ENCODE assay signal across 27 mouse cellular contexts in the genomic region with DNA sequence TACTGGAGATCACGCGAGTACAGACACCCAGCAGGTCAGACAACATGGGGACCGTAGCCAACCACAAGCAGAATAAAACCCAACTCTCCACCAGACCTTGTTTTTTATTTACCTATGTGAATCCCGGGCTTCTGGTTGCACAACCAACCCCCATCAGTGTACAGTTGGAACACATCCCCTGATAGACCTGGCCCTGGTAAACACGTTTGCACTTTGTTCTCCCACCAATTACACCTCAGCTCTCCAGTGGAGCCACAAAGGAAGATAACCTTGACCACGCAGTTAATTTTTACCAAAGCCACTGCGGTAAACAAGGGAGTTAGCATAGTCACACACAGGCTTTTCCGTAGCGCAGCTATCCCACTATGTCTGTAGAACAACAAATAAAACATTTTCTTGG.
A peak's percentile ranks its signal among the peaks of the same experiment; 100 is the strongest.
DNase-seq lines count a peak whose midpoint lies in the region; ATAC-seq and TF ChIP-seq lines count a peak whose summit lies in the region.
"Had no signal": no experiment of that assay in that cellular context is flagged by ENCODE, and none has a peak within 500 bp of the region (broad histone marks: within the 10 kb centered on the region; RNA-seq: fewer than 3 reads in every experiment).

No protein-coding gene starts in this region.

- no peak overlapping the region for H3K27ac ChIP-seq in intestine, embryonic 16.5 days (ENCODE audit: low read length)
- H3K27ac ChIP-seq in liver, embryonic 14.5 days = no peak overlapping the region
- no peak overlapping the region for H3K27ac ChIP-seq in left cerebral cortex, adult 2 months
- H3K27ac ChIP-seq: embryonic facial prominence, embryonic 13.5 days; forebrain, embryonic 12.5 days; heart, embryonic 15.5 days; hindbrain, postnatal 0 days; limb, embryonic 10.5 days; midbrain, embryonic 12.5 days; neural tube, embryonic 12.5 days had no signal

- DNase-seq in kidney, adult 11 months = peak; percentile 54
- no peak for DNase-seq in kidney, postnatal 10 days
- peak; percentile 34 to 76 for DNase-seq in kidney, postnatal 36 days
- DNase-seq in liver, embryonic 14.5 days (ENCODE audit: low read depth in 3 of 3, low spot score in 3 of 3) = peak; percentile 10 to 43 (median 31)
- no peak for DNase-seq in heart, postnatal 10 days
- DNase-seq in left cerebral cortex, adult 2 months (ENCODE audit: extremely low spot score in 1 of 2, low spot score in 2 of 2) = no peak
- DNase-seq: adrenal gland, postnatal 25 days; cerebellum, adult 8-10 months; cerebellum, postnatal 36 days; embryo, embryonic 11 days; gastrocnemius, postnatal 36 days; heart, postnatal 4 days; lung, adult 18-20 months; lung, postnatal 14 days; retina, postnatal 1 day; right cerebral cortex, postnatal 25 days; spleen, adult 18-20 months; thymus, postnatal 36 days had no signal

- H3K4me2 ChIP-seq in intestine, embryonic 16.5 days (ENCODE audit: low read depth, low read length) = 0 out of 2 replicates have a peak overlapping the region, but pooled peaks have one; percentile 16
- H3K4me2 ChIP-seq in liver, embryonic 14.5 days (ENCODE audit: low read depth) = no peak overlapping the region
- H3K4me2 ChIP-seq: embryonic facial prominence, embryonic 13.5 days; forebrain, embryonic 12.5 days; heart, embryonic 15.5 days; midbrain, embryonic 12.5 days; neural tube, embryonic 12.5 days had no signal

- no peak overlapping the region for H3K9ac ChIP-seq in intestine, embryonic 16.5 days (ENCODE audit: low read depth, low read length)
- H3K9ac ChIP-seq in liver, embryonic 14.5 days (replicated peaks) = no peak overlapping the region
- H3K9ac ChIP-seq: embryonic facial prominence, embryonic 13.5 days; forebrain, embryonic 12.5 days; heart, embryonic 15.5 days; midbrain, embryonic 12.5 days; neural tube, embryonic 12.5 days had no signal

- ATAC-seq in intestine, embryonic 16.5 days = peak; percentile 57
- peak; percentile 74 for ATAC-seq in liver, embryonic 14.5 days (ENCODE audit: insufficient read depth)
- ATAC-seq in inflammation-experienced regulatory T-cells, adult 6 months = no peak
- ATAC-seq: hindbrain, postnatal 0 days had no signal

- TF ChIP-seq CTCF in liver, embryonic 14.5 days (IDR thresholded peaks at IDR 0.05; ENCODE audit: low read depth) = no peak
- no peak for TF ChIP-seq CTCF in left cerebral cortex, adult 2 months (IDR thresholded peaks at IDR 0.05)

- peaks cover 11% of the 10 kb centered on the region; the same call in 1 of the 2 replicates for H3K4me1 ChIP-seq in intestine, embryonic 16.5 days (ENCODE audit: control insufficient read depth, insufficient read depth, low read length)
- peaks cover 0 to 12% of the 10 kb centered on the region in 2 experiments; a peak in 2 of 4 replicates for H3K4me1 ChIP-seq in liver, embryonic 14.5 days (replicated peaks; ENCODE audit: control insufficient read depth in 2 of 2, insufficient read depth in 2 of 2, low read length in 1 of 2)
- H3K4me1 ChIP-seq: heart, embryonic 15.5 days had no signal

- TF ChIP-seq EP300 in liver, embryonic 14.5 days (IDR thresholded peaks at IDR 0.05; ENCODE audit: low read depth) = no peak

- intact Hi-C loops in heart, postnatal 10 days (cut with DNase I) = no loop called here
- intact Hi-C loops in left cerebral cortex, adult 2 months (cut with DNase I) = no loop called here

- 60% methylated on average over 9 of the region's 9 CpGs for WGBS in intestine, embryonic 16.5 days
- WGBS in liver, embryonic 14.5 days (ENCODE audit: insufficient replicate concordance) = 65% methylated on average over 9 of the region's 9 CpGs

- H3K4me3 ChIP-seq in intestine, embryonic 16.5 days (ENCODE audit: low read length) = no peak overlapping the region
- peak overlapping the region in 1 of 2 experiments; percentile 16; a peak in 1 of 4 replicates for H3K4me3 ChIP-seq in liver, embryonic 14.5 days (ENCODE audit: insufficient read depth in 1 of 2, low read depth in 2 of 2, low read length in 2 of 2)
- no peak overlapping the region for H3K4me3 ChIP-seq in left cerebral cortex, adult 2 months
- H3K4me3 ChIP-seq: embryonic facial prominence, embryonic 13.5 days; forebrain, embryonic 12.5 days; heart, embryonic 15.5 days; limb, embryonic 10.5 days; midbrain, embryonic 12.5 days; neural tube, embryonic 12.5 days had no signal

- H3K36me3 ChIP-seq in intestine, embryonic 16.5 days (ENCODE audit: control insufficient read depth, insufficient read depth, low read length) = no peaks in the 10 kb centered on the region
- no peaks in the 10 kb centered on the region for H3K36me3 ChIP-seq in liver, embryonic 14.5 days (replicated peaks; ENCODE audit: control insufficient read depth, insufficient read depth, low read depth)
- H3K36me3 ChIP-seq: embryonic facial prominence, embryonic 13.5 days; forebrain, embryonic 12.5 days; heart, embryonic 15.5 days; limb, embryonic 10.5 days; midbrain, embryonic 12.5 days; neural tube, embryonic 12.5 days had no signal

- no peaks in the 10 kb centered on the region for H3K27me3 ChIP-seq in intestine, embryonic 16.5 days (replicated peaks; ENCODE audit: control insufficient read depth, insufficient read depth, low read length)
- no peaks in the 10 kb centered on the region for H3K27me3 ChIP-seq in liver, embryonic 14.5 days (ENCODE audit: control insufficient read depth, insufficient read depth, low read length)
- H3K27me3 ChIP-seq: forebrain, embryonic 12.5 days; midbrain, embryonic 12.5 days; neural tube, embryonic 12.5 days had no signal

- H3K9me3 ChIP-seq in intestine, embryonic 16.5 days (ENCODE audit: control insufficient read depth, low read length) = no peaks in the 10 kb centered on the region
- no peaks in the 10 kb centered on the region for H3K9me3 ChIP-seq in liver, embryonic 14.5 days (ENCODE audit: control insufficient read depth, low read length)
- H3K9me3 ChIP-seq: embryonic facial prominence, embryonic 13.5 days; forebrain, embryonic 12.5 days; heart, embryonic 15.5 days; limb, embryonic 10.5 days; midbrain, embryonic 12.5 days; neural tube, embryonic 12.5 days had no signal

Comparison
In these comparisons a context has a peak if more than half of its experiments do, and no peak if none do; other contexts are left out.
1. DNase-seq: peak in kidney, adult 11 months (single experiment), kidney, postnatal 36 days (2 of 2) and liver, embryonic 14.5 days (3 of 3); none in kidney, postnatal 10 days (single experiment), heart, postnatal 10 days (0 of 2) and left cerebral cortex, adult 2 months (0 of 2).